Mouse (Mus musculus) intestine, embryonic 14.5 days (tissue): ENCODE results near the gene Frmd4a. TPM values are rescaled to one million over a fixed set of nuclear protein-coding genes. Genes with fewer than 3 reads are reported as not detected.

Experiments used
- ATAC-seq: fragments of 200-750 bp; cut with Nextera tagmentation; replicated peaks from 2 replicates; pipeline ENCODE4 v1.8.0; 2017; ENCODE audit warnings: low read depth, moderate number of reproducible peaks, moderate TSS enrichment, moderate library complexity; ENCODE audit not compliant: low FRiP score, low TSS enrichment
- DNase-seq: peaks from one replicate; pipeline ENCODE4 v3.0.0-alpha.2; 2018; ENCODE audit warnings: low spot score
- H3K27ac ChIP-seq: fragments of 300-500 bp; sonication (generic); 2 replicates; pipeline ENCODE4 v1.5.1; 2014; ENCODE audit warnings: low read depth, mild to moderate bottlenecking, control low read depth
- H3K27me3 ChIP-seq: fragments of 300-500 bp; sonication (generic); replicated peaks from 2 replicates; pipeline ENCODE4 v1.6.1; 2014; ENCODE audit warnings: low read length, control low read depth; ENCODE audit not compliant: control insufficient read depth, insufficient read depth
- H3K36me3 ChIP-seq: fragments of 300-500 bp; sonication (generic); 2 replicates; pipeline ENCODE4 v1.6.1; 2014; ENCODE audit warnings: low read length, control low read depth; ENCODE audit not compliant: control insufficient read depth, insufficient read depth
- H3K4me1 ChIP-seq: fragments of 300-500 bp; sonication (generic); replicated peaks from 2 replicates; pipeline ENCODE4 v1.6.1; 2014; ENCODE audit warnings: low read length, control low read depth, mixed read lengths; ENCODE audit not compliant: control insufficient read depth, insufficient read depth
- H3K4me2 ChIP-seq: fragments of 300-500 bp; sonication (generic); 2 replicates; pipeline ENCODE4 v1.6.1; 2014; ENCODE audit warnings: low read length
- H3K4me3 ChIP-seq: fragments of 300-500 bp; sonication (generic); 2 replicates; pipeline ENCODE4 v1.5.1; 2014; ENCODE audit warnings: low read depth, low read length, control low read depth, mixed read lengths
- H3K9ac ChIP-seq: fragments of 300-500 bp; sonication (generic); 2 replicates; pipeline ENCODE4 v1.6.1; 2014; ENCODE audit warnings: mild to moderate bottlenecking, low read length
- H3K9me3 ChIP-seq: fragments of 300-500 bp; sonication (generic); 2 replicates; pipeline ENCODE4 v1.6.1; 2016; ENCODE audit warnings: low read length, control low read depth; ENCODE audit not compliant: control insufficient read depth
- WGBS: fragments of 180-500 bp; shearing (Covaris S2); extraction: QIAGEN DNeasy Blood & Tissue Kit; methylation state at CpG from one replicate; pipeline ENCODE4 v1.1.7; 2014; 5-methylcytosine and 5-hydroxymethylcytosine counted together
- polyA plus RNA-seq: library from polyadenylated mRNA; unstranded; fragments of >200 nt; fragmentation: Nextera tagmentation; extraction: Ambion mirVana; gene quantifications from 2 replicates; pipeline ENCODE4 v1.2.1, GENCODE M21; 2014

Frmd4a gene
- polyA plus RNA-seq, 1 experiment from 2014 or later = 28.8 TPM

- no peaks in the 10 kb centered on the region for H3K36me3 ChIP-seq
- no peak overlapping the region for H3K4me3 ChIP-seq
- ATAC-seq = no peak
- no peaks in the 10 kb centered on the region for H3K9me3 ChIP-seq
- H3K4me2 ChIP-seq = no peak overlapping the region
- DNase-seq = no peak
- WGBS = 58% methylated on average over 7 of the region's 7 CpGs
- no peaks in the 10 kb centered on the region for H3K27me3 ChIP-seq
- H3K27ac ChIP-seq = no peak overlapping the region
- peaks cover 12% of the 10 kb centered on the region for H3K4me1 ChIP-seq
- H3K9ac ChIP-seq = no peak overlapping the region
Observed at GRCm38 (mm10) chr2:4342005-4342404, 324.5 kb downstream of the Frmd4a start.

- DNase-seq (no peak), ATAC-seq (no peak)
- Histone ChIP-seq H3K4me3 (no peak overlapping the region), H3K27ac (no peak overlapping the region), H3K9me3 (no peaks in the 10 kb centered on the region), H3K4me2 (no peak overlapping the region), H3K36me3 (no peaks in the 10 kb centered on the region), H3K9ac (no peak overlapping the region), H3K4me1 (peaks cover 11% of the 10 kb centered on the region), H3K27me3 (no peaks in the 10 kb centered on the region)
- WGBS = 73% methylated on average over 5 of the region's 5 CpGs
Observed at GRCm38 (mm10) chr2:4344411-4344810, 326.9 kb downstream of the Frmd4a start.

GRCm38 (mm10) chr2:4346232-4346631 lies 328.7 kb downstream of the Frmd4a start:
- H3K27me3 ChIP-seq = no peaks in the 10 kb centered on the region
- H3K4me1 ChIP-seq = peaks cover 11% of the 10 kb centered on the region
- no peak overlapping the region for H3K4me3 ChIP-seq
- WGBS = 26% methylated on average over 6 of the region's 6 CpGs
- no peak overlapping the region for H3K9ac ChIP-seq
- no peaks in the 10 kb centered on the region for H3K36me3 ChIP-seq
- H3K9me3 ChIP-seq = no peaks in the 10 kb centered on the region
- H3K4me2 ChIP-seq = no peak overlapping the region
- peak overlapping the region; percentile 0; the same call in 1 of the 2 replicates for H3K27ac ChIP-seq
- DNase-seq (no peak), ATAC-seq (no peak)

- DNase-seq = no peak
- no peak for ATAC-seq
- H3K4me3 ChIP-seq = no peak overlapping the region
- H3K4me1 ChIP-seq = peaks cover 11% of the 10 kb centered on the region
- H3K36me3 ChIP-seq = no peaks in the 10 kb centered on the region
- H3K27me3 ChIP-seq = no peaks in the 10 kb centered on the region
- H3K27ac ChIP-seq = no peak overlapping the region
- WGBS = 64% methylated on average over 1 of the region's 1 CpGs
- H3K4me2 ChIP-seq = no peak overlapping the region
- no peaks in the 10 kb centered on the region for H3K9me3 ChIP-seq
- no peak overlapping the region for H3K9ac ChIP-seq
Observed at GRCm38 (mm10) chr2:4346953-4347352, 329.4 kb downstream of the Frmd4a start.

GRCm38 (mm10) chr2:4347782-4348181 lies 330.3 kb downstream of the Frmd4a start:
- H3K4me3 ChIP-seq = no peak overlapping the region
- H3K4me1 ChIP-seq = peaks cover 11% of the 10 kb centered on the region
- H3K9ac ChIP-seq = no peak overlapping the region
- WGBS = 31% methylated on average over 3 of the region's 3 CpGs
- no peaks in the 10 kb centered on the region for H3K9me3 ChIP-seq
- no peak for DNase-seq
- H3K4me2 ChIP-seq = no peak overlapping the region
- H3K27ac ChIP-seq = no peak overlapping the region
- no peaks in the 10 kb centered on the region for H3K27me3 ChIP-seq
- ATAC-seq = no peak
- no peaks in the 10 kb centered on the region for H3K36me3 ChIP-seq

- Histone ChIP-seq H3K27me3 (no peaks in the 10 kb centered on the region), H3K9me3 (no peaks in the 10 kb centered on the region), H3K27ac (no peak overlapping the region), H3K4me2 (no peak overlapping the region), H3K4me3 (no peak overlapping the region), H3K4me1 (peaks cover 11% of the 10 kb centered on the region), H3K9ac (no peak overlapping the region), H3K36me3 (no peaks in the 10 kb centered on the region)
- DNase-seq (no peak), ATAC-seq (no peak)
- 68% methylated on average over 5 of the region's 5 CpGs for WGBS
Observed at GRCm38 (mm10) chr2:4348509-4348908, 331.0 kb downstream of the Frmd4a start.

GRCm38 (mm10) chr2:4356812-4357384 lies 339.4 kb downstream of the Frmd4a start:
- H3K9ac ChIP-seq = no peak overlapping the region
- H3K4me3 ChIP-seq = no peak overlapping the region
- no peaks in the 10 kb centered on the region for H3K9me3 ChIP-seq
- H3K27ac ChIP-seq = no peak overlapping the region
- DNase-seq (no peak), ATAC-seq (no peak)
- no peaks in the 10 kb centered on the region for H3K4me1 ChIP-seq
- H3K4me2 ChIP-seq = no peak overlapping the region
- no peaks in the 10 kb centered on the region for H3K36me3 ChIP-seq
- H3K27me3 ChIP-seq = no peaks in the 10 kb centered on the region
- WGBS = 85% methylated on average over 7 of the region's 7 CpGs

GRCm38 (mm10) chr2:4361981-4362834 lies 344.7 kb downstream of the Frmd4a start:
- DNase-seq (no peak), ATAC-seq (no peak)
- H3K4me3 ChIP-seq = no peak overlapping the region
- no peaks in the 10 kb centered on the region for H3K4me1 ChIP-seq
- H3K36me3 ChIP-seq = no peaks in the 10 kb centered on the region
- H3K27me3 ChIP-seq = no peaks in the 10 kb centered on the region
- no peak overlapping the region for H3K9ac ChIP-seq
- H3K4me2 ChIP-seq = no peak overlapping the region
- no peak overlapping the region for H3K27ac ChIP-seq
- WGBS = 60% methylated on average over 9 of the region's 9 CpGs
- no peaks in the 10 kb centered on the region for H3K9me3 ChIP-seq

GRCm38 (mm10) chr2:4364908-4365307 lies 347.4 kb downstream of the Frmd4a start:
- 62% methylated on average over 4 of the region's 4 CpGs for WGBS
- no peak overlapping the region for H3K4me2 ChIP-seq
- no peaks in the 10 kb centered on the region for H3K9me3 ChIP-seq
- H3K9ac ChIP-seq = no peak overlapping the region
- no peak overlapping the region for H3K27ac ChIP-seq
- ATAC-seq (0 out of 2 replicates have a peak, but pooled peaks have one; percentile 43), DNase-seq (no peak)
- H3K4me1 ChIP-seq = no peaks in the 10 kb centered on the region
- H3K27me3 ChIP-seq = no peaks in the 10 kb centered on the region
- H3K4me3 ChIP-seq = no peak overlapping the region
- H3K36me3 ChIP-seq = no peaks in the 10 kb centered on the region
